Mouse (Mus musculus) olfactory bulb, adult 2 months (tissue): Measurements from ENCODE around the gene Extl1. TPM values are rescaled to one million over a fixed set of nuclear protein-coding genes. Genes with fewer than 3 reads are reported as not detected.
A peak's percentile ranks its signal among the peaks of the same experiment; 100 is the strongest.

ENCODE experiments used
- H3K27ac ChIP-seq: fragments of 200-500 bp; 2 replicates; pipeline ENCODE4 v1.5.1; 2012; ENCODE audit warnings: low read depth, low read length; ENCODE audit not compliant: insufficient read depth
- H3K4me1 ChIP-seq: fragments of 200-500 bp; 2 replicates; pipeline ENCODE4 v1.6.1; 2012; ENCODE audit warnings: low read length; ENCODE audit not compliant: control insufficient read depth, insufficient read depth
- H3K4me3 ChIP-seq: fragments of 200-500 bp; 2 replicates; pipeline ENCODE4 v1.5.1; 2012; ENCODE audit warnings: mild to moderate bottlenecking, low read depth, low read length, moderate library complexity; ENCODE audit not compliant: insufficient read depth
- CTCF ChIP-seq: fragments of 200-500 bp; IDR thresholded peaks from 2 replicates; pipeline ENCODE4 v1.5.1; 2012; ENCODE audit warnings: low read depth, mild to moderate bottlenecking, low read length, moderate library complexity; ENCODE audit not compliant: insufficient read depth
- POLR2A ChIP-seq: fragments of 200-500 bp; IDR thresholded peaks from 2 replicates; pipeline ENCODE4 v1.6.1; 2012; ENCODE audit warnings: mild to moderate bottlenecking, low read depth, low read length, moderate library complexity; ENCODE audit not compliant: insufficient read depth
- whole genome bisulfite sequencing: fragments of 180-500 bp; shearing (Covaris S2); methylation state at CpG from one replicate; pipeline ENCODE4 v1.1.7; 2018; 5-methylcytosine and 5-hydroxymethylcytosine counted together
- polyA plus RNA-seq: library from polyadenylated mRNA; stranded (reverse); fragments of >200 nt; gene quantifications from 2 replicates; pipeline ENCODE4 v1.2.4, GENCODE M21; 2012; ENCODE audit warnings: low replicate concordance; ENCODE audit not compliant: missing spikeins, insufficient read depth, insufficient read length

Gene Extl1
- polyA plus RNA-seq, 1 experiment = not detected

DNA sequence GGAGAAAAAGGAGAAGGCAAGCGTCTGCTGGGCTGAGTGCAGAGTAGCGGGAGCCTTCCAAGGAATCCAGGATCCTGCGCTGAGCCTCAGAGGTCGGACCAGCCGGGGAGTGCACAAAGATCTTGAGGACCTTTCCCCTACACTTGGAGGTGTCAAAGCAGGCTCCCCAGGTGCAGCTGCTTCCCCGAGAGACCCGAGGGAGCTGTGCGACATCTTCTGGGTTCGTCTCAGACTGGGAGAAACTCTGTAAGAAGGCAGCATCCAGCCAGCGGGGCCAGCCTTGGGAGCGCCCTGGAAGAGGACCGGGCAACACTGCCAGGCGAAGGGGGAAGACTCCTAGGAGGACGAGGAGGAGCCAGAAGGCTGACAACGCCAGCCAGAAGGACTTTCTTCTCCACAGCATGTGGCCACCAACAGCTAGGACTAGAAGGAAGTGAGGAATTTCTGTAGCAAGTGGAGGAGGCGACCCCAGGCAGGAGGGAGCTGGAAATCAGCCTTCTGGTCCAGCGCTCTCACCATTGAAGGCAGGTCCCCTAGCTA is 12.3 kb downstream of the Extl1 start:
- TF ChIP-seq POLR2A = no peak
- no peak for TF ChIP-seq CTCF
- no peak overlapping the region for H3K27ac ChIP-seq
- H3K4me1 ChIP-seq = peaks cover 24% of the 10 kb centered on the region
- 0% methylated on average over 17 of the region's 17 CpGs for WGBS
- peak overlapping the region; percentile 71 for H3K4me3 ChIP-seq

DNA sequence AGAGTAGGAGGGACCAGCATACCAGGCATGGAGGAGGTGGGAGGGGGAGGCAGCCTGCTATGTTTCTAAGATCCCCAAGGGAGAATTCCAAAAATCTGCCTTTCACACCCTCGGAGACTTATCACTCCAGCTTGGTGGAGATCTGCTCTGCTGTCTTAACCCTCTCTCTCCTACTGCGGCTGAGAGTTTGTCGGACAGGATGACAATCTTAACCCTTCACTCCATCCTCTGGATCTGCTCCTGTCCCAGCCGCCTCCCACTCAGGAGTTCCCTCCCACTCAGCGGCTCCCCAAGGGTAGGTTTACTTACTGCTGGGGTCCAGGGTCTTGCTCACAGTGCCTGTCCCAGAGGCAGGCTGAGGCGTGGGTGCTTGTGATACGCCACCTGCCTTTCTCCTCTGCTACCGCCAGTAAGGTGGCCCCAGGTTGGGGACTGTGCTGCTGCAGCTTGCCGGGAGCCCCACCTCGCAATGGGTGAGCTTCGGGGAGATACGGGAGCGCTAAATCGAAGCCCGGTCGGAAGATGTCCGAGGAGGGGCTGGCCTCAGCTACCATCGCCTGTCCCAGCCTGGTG is 12.9 kb downstream of the Extl1 start:
- H3K4me1 ChIP-seq = peaks cover 24% of the 10 kb centered on the region
- no peak overlapping the region for H3K27ac ChIP-seq
- WGBS = 4% methylated on average over 18 of the region's 18 CpGs
- H3K4me3 ChIP-seq = peak overlapping the region; percentile 71
- no peak for TF ChIP-seq POLR2A
- TF ChIP-seq CTCF = no peak

DNA sequence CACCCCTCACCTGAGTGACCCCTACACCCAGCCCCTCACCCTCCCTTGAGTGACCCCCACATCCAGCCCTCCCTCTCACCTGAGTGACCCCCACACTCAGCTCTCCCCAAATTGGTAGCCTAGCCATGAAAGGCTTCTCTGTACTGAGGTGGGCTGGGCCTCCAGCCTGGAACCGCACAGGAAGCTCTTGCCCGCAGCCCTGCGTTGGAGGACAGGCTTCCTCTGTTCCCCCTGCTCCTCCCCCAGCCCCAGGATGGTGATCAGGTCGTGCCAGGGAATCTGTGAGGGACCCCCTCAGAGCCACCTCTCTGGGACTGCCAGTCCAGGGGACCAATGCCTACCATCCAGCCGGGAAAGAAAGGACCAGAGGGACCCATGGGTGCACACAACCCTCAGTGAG is 18.4 kb downstream of the Extl1 start:
- TF ChIP-seq POLR2A = no peak
- no peak for TF ChIP-seq CTCF
- WGBS = 47% methylated on average over 5 of the region's 5 CpGs
- peaks cover 6% of the 10 kb centered on the region; the same call in 1 of the 2 replicates for H3K4me1 ChIP-seq

DNA sequence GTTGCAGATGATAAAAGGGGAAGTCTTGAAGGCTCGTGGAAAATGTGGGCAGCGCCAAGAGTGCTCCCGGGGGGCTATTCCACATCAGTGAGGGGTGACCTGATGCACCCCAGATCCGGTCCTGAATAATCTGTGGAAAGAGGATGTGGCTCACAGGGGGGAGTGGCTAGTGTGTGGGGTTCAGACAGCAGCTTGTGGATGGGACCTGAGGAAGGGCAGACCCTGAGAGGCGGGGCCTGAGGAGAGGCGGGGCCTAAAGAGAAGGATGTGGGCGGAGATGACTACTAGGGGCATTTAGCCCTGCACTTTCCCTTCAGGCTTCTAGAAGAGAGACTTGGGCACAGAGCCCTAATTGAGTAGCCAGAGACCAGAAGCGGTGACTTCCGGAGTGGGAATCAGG is 21.1 kb downstream of the Extl1 start:
- Histone ChIP-seq H3K4me1 (peaks cover 5% of the 10 kb centered on the region; the same call in 1 of the 2 replicates), H3K4me3 (no peak overlapping the region), H3K27ac (no peak overlapping the region)
- TF ChIP-seq CTCF = no peak
- TF ChIP-seq POLR2A = no peak
- 37% methylated on average over 9 of the region's 9 CpGs for WGBS

More for the DNA sequence above, 18.4 kb downstream of the Extl1 start:
- H3K27ac ChIP-seq = no peak overlapping the region
- H3K4me3 ChIP-seq = no peak overlapping the region

DNA sequence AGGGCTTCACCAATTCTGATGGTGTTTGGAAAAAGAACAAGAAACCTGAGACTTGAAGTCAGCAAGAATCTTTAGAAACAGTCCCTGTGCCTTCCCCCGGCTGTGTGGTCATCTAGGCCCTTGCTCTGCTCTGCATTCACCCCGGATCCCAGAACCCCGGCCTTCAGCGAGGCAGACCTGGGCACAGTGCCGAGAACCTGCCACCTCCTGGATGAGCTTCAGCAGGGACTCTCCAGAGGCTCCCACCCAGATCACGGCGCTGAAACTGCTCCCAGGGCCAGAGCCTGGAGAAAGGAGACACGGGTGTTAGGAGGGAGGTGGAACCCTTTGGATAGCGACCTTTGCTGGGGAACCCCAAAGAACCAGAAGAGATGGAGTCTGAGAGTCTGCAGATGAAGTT is 21.5 kb downstream of the Extl1 start:
- WGBS = 55% methylated on average over 9 of the region's 9 CpGs
- Histone ChIP-seq H3K4me1 (peaks cover 8% of the 10 kb centered on the region), H3K27ac (no peak overlapping the region), H3K4me3 (no peak overlapping the region)
- TF ChIP-seq POLR2A (no peak), CTCF (no peak)

DNA sequence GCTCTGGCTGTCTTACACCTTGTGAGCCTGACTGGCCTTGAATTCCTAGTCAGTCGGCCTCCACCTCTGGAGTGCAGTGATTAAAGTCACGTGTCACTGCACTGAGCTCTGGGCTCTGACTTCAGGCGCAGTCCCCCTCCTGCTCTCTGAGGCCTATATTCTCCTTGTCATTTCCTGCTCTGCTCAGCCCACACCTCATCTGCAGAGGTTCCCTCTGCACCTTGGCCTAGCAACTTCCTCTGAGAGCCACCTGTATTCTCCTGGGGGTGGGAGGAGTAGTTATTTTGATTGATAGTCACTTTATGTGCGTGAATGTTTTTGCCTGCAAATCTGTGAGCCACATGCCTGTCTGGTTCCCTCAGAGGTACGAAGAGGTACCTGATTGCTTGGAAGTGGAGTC is 22.4 kb downstream of the Extl1 start:
- 69% methylated on average over 5 of the region's 5 CpGs for WGBS
- Histone ChIP-seq H3K27ac (no peak overlapping the region), H3K4me1 (peaks cover 14% of the 10 kb centered on the region), H3K4me3 (no peak overlapping the region)
- TF ChIP-seq POLR2A (no peak), CTCF (no peak)

DNA sequence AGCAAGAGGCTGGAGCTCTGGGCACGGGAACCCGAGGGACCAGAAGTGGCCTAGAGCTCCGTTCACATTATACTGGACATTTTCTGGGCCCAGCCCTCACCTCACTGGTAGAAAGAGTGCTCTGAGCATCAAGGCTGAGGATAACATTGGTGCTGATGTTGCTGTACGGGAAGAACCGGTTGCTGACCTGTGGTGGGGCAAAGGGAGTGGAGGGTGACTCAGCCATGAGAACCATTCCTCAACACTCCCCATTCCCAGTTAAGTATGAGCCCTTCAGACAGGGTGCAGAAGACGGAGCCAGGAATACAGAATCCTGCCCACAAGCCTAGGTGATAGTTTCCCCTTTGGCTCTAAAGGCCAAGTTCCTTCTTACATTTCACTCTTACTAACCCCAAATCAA is 24.0 kb downstream of the Extl1 start:
- H3K4me1 ChIP-seq = peaks cover 18% of the 10 kb centered on the region
- TF ChIP-seq CTCF = no peak
- TF ChIP-seq POLR2A = no peak
- no peak overlapping the region for H3K4me3 ChIP-seq
- H3K27ac ChIP-seq = no peak overlapping the region
- WGBS = 87% methylated on average over 6 of the region's 6 CpGs

DNA sequence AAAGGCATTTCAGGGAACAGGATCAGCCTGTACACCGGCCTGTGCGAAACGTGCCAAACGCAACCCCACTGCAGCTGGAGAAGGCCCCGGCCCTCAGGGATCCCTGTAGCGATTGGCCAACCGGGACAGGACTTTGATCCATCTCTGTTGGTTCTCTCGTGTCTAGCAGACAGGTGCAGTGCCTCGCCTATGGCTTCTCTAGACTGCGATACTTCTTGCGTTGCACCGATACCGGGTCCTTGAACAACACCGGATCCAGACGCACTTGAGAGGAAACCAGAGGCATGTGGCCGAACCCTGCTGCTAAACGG is 26.2 kb downstream of the Extl1 start:
- H3K4me3 ChIP-seq = no peak overlapping the region
- H3K4me1 ChIP-seq = peaks cover 18% of the 10 kb centered on the region
- 47% methylated on average over 17 of the region's 17 CpGs for WGBS
- TF ChIP-seq CTCF (no peak), POLR2A (no peak)
- H3K27ac ChIP-seq = no peak overlapping the region

DNA sequence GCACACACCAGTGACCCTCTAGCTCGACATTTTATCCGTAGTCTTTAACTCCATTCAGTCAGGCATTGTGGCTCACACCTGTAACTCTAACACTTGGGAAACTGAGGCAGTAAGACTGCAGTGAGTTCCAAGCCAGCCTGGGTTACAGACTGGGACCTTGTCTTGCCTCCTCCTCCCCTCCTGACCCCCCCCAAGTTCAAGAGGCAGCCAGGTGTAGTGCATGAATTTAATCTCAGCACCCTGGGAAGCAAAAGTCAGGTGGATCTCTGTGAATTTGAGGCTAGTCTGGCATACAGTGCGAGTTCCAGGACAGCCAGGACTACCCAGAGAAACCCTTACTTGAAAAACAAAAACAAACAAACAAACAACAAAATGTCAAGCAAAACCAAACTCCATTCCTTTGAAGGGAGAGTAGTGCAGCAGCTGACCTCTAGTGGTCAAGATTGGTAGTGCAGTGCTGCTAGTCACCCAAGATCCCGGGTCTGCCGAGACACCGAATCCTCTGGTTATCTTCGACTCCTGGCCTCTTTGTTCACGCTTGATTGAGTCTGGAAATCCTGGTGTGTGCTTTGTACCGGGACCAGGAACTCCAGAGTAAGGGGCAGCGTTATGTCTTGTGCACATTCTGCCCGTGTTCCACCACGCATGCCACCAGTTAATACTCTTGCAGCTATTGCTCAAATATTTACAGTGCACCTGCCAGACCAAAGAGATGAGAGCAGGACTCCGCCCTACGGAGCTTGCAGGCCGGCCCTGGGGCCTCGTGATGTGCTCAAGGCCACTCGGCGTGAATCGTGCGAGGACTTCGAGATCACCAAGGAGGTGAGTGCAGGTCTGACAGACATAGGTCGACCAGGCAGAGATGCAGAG is 26.8 kb downstream of the Extl1 start:
- no peak overlapping the region for H3K27ac ChIP-seq
- H3K4me1 ChIP-seq = peaks cover 22% of the 10 kb centered on the region
- H3K4me3 ChIP-seq = 0 out of 2 replicates have a peak overlapping the region, but pooled peaks have one; percentile 9
- 21% methylated on average over 22 of the region's 22 CpGs for WGBS
- TF ChIP-seq CTCF (0 out of 2 replicates have a peak, but pooled peaks have one; percentile 30), POLR2A (no peak)
